Mouse (Mus musculus) heart, adult 2 months (tissue): ENCODE data around the gene Parn.

Experiments
- CTCF ChIP-seq: fragments of 200-600 bp; IDR thresholded peaks from 2 replicates; pipeline ENCODE4 v1.8.1; 2022; ENCODE audit warnings: antibody characterized with exemption, mild to moderate bottlenecking, moderate library complexity
- POLR2A ChIP-seq: fragments of 200-500 bp; IDR thresholded peaks from 2 replicates; pipeline ENCODE4 v1.6.1; 2011; ENCODE audit warnings: mild to moderate bottlenecking, low read depth, low read length, control low read depth; ENCODE audit not compliant: insufficient read depth

DNA sequence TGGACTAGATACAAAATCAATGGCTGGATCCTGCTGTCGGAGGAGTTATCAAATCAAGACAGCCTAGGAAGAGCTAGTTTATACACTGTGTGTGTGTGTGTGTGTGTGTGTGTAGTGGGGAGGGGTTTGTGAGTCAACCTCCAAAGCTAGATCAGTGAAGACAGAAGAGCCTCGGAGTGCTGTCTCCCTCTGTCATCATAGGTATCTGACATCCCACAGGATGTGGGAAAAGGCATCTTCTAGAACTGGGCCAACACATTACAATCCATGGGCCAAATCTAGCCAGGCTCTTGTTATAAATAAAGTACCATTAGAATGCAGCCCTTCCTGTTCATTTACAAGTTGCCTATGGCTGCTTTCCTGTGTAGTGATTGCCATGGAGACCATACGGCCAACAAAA, 163.5 kb downstream of the Parn start:
- no peak for TF ChIP-seq CTCF
- no peak for TF ChIP-seq POLR2A
